Mouse (Mus musculus) testis, adult 2 months (tissue): ENCODE results near the gene Tax1bp3.

Source experiments
- CTCF ChIP-seq: fragments of 200-500 bp; IDR thresholded peaks from 2 replicates; pipeline ENCODE4 v1.5.1; 2012; ENCODE audit warnings: low read depth, mild to moderate bottlenecking, inconsistent platforms, low read length, moderate library complexity; ENCODE audit not compliant: control insufficient read depth, insufficient read depth, insufficient replicate concordance
- POLR2A ChIP-seq: fragments of 200-500 bp; IDR thresholded peaks from 2 replicates; pipeline ENCODE4 v1.6.1; 2012; ENCODE audit warnings: low read depth, mild to moderate bottlenecking, inconsistent platforms, low read length, moderate library complexity; ENCODE audit not compliant: control insufficient read depth

DNA sequence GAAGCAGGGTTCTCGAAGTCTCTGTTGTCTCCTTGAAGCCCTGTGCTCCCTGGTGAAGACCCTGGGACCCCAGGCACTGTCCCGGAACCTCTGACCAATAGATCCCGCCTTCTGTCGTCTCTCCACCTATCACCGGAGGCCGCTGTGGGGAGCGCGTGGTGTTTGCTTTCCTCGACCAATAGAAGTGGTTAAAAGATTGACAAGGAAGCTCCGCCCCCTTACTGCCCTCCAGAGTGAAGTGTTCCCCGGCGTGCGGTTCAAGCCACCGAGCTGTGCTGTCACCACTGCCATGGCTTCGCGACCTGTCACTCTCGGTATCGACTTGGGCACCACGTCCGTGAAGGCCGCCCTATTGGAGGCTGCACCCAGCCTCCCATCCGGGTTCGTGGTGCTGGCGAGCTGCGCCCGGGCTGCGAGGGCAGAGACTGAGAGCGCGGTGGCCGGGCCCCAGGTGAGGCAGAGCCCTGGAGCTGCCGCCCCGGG, 22.4 kb downstream of the Tax1bp3 start, which contains the start of gene Shpk:
- TF ChIP-seq CTCF (no peak), POLR2A (peak; percentile 78; the same call in 1 of the 2 replicates)
